Mouse (Mus musculus) heart, embryonic 11.5 days (tissue): ENCODE data around the gene Ube2b. TPM values are rescaled to one million over a fixed set of nuclear protein-coding genes. Genes with fewer than 3 reads are reported as not detected.

Experiments
- ATAC-seq: fragments of 200-750 bp; cut with Nextera tagmentation; replicated peaks from 2 replicates; pipeline ENCODE4 v1.8.0; 2017; ENCODE audit warnings: moderate library complexity; ENCODE audit not compliant: insufficient number of reproducible peaks, low FRiP score, low TSS enrichment
- H3K27ac ChIP-seq: fragments of 300-500 bp; sonication (generic); 2 replicates; pipeline ENCODE4 v1.5.1; 2014; ENCODE audit warnings: mild to moderate bottlenecking, low read depth, low read length
- H3K27me3 ChIP-seq: fragments of 300-500 bp; sonication (generic); 2 replicates; pipeline ENCODE4 v1.6.1; 2014; ENCODE audit warnings: mild to moderate bottlenecking, low read length, mixed read lengths; ENCODE audit not compliant: control insufficient read depth, insufficient read depth
- H3K36me3 ChIP-seq: fragments of 300-500 bp; sonication (generic); 2 replicates; pipeline ENCODE4 v1.6.1; 2014; ENCODE audit warnings: mild to moderate bottlenecking, low read length, moderate library complexity, mixed read lengths; ENCODE audit not compliant: control insufficient read depth, insufficient read depth
- H3K4me1 ChIP-seq: fragments of 300-500 bp; sonication (generic); 2 replicates; pipeline ENCODE4 v1.6.1; 2014; ENCODE audit warnings: low read length; ENCODE audit not compliant: control insufficient read depth, insufficient read depth
- H3K4me2 ChIP-seq: fragments of 300-500 bp; sonication (generic); 2 replicates; pipeline ENCODE4 v1.6.1; 2014; ENCODE audit warnings: mild to moderate bottlenecking, moderate library complexity
- H3K4me3 ChIP-seq: fragments of 300-500 bp; sonication (generic); 2 replicates; pipeline ENCODE4 v1.5.1; 2014; ENCODE audit warnings: low read depth, low read length
- H3K9ac ChIP-seq: fragments of 300-500 bp; sonication (generic); 2 replicates; pipeline ENCODE4 v1.6.1; 2014; ENCODE audit warnings: mild to moderate bottlenecking, low read depth, low read length, moderate library complexity
- H3K9me3 ChIP-seq: fragments of 300-500 bp; sonication (generic); replicated peaks from 2 replicates; pipeline ENCODE4 v1.6.1; 2016; ENCODE audit warnings: low read length; ENCODE audit not compliant: control insufficient read depth
- WGBS: fragments of 180-500 bp; shearing (Covaris S2); extraction: QIAGEN DNeasy Blood & Tissue Kit; methylation state at CpG from one replicate; pipeline ENCODE4 v1.1.7; 2014; ENCODE audit not compliant: insufficient replicate concordance; 5-methylcytosine and 5-hydroxymethylcytosine counted together
- polyA plus RNA-seq: library from polyadenylated mRNA; unstranded; fragments of >200 nt; fragmentation: Nextera tagmentation; extraction: Ambion mirVana; gene quantifications from 2 replicates; pipeline ENCODE4 v1.2.1, GENCODE M21; 2014

The Ube2b gene
- 163 and 172 TPM in 2 replicates for polyA plus RNA-seq

- Histone ChIP-seq H3K36me3 (peaks cover 12% of the 10 kb centered on the region), H3K9me3 (no peaks in the 10 kb centered on the region), H3K4me1 (peaks cover 10% of the 10 kb centered on the region), H3K27me3 (no peaks in the 10 kb centered on the region), H3K4me2 (peak within 1 kb of the TSS; percentile 83), H3K4me3 (peak within 1 kb of the TSS; percentile 99), H3K9ac (peak within 1 kb of the TSS; percentile 98), H3K27ac (peak within 1 kb of the TSS; percentile 94)
- WGBS: 1% methylated on average over 59 of the region's 63 CpGs
- peak; percentile 80 for ATAC-seq
Observed at GRCm38 (mm10) chr11:52000290-52000962, at the start of gene Ube2b. Ube2b (minus strand) TSS chr11:52000762.

GRCm38 (mm10) chr11:52046446-52047165 is 46.0 kb upstream of the Ube2b start:
- Histone ChIP-seq H3K4me1 (no peaks in the 10 kb centered on the region), H3K4me3 (no peak overlapping the region), H3K36me3 (no peaks in the 10 kb centered on the region), H3K9me3 (no peaks in the 10 kb centered on the region), H3K9ac (no peak overlapping the region), H3K27me3 (no peaks in the 10 kb centered on the region), H3K4me2 (no peak overlapping the region), H3K27ac (no peak overlapping the region)
- ATAC-seq: no peak
- 53% methylated on average over 4 of the region's 4 CpGs for whole genome bisulfite sequencing

- no peak for ATAC-seq
- Histone ChIP-seq H3K9ac (no peak overlapping the region), H3K27ac (no peak overlapping the region), H3K4me1 (no peaks in the 10 kb centered on the region), H3K27me3 (no peaks in the 10 kb centered on the region), H3K9me3 (no peaks in the 10 kb centered on the region), H3K36me3 (no peaks in the 10 kb centered on the region), H3K4me2 (no peak overlapping the region), H3K4me3 (no peak overlapping the region)
Observed at GRCm38 (mm10) chr11:52044156-52044555, 43.6 kb upstream of the Ube2b start.

GRCm38 (mm10) chr11:52043224-52043623 is 42.7 kb upstream of the Ube2b start:
- no peak for ATAC-seq
- no peak overlapping the region for H3K9ac ChIP-seq
- H3K27ac ChIP-seq: no peak overlapping the region
- no peaks in the 10 kb centered on the region for H3K36me3 ChIP-seq
- H3K27me3 ChIP-seq: no peaks in the 10 kb centered on the region
- H3K4me2 ChIP-seq: no peak overlapping the region
- no peaks in the 10 kb centered on the region for H3K4me1 ChIP-seq
- 88% methylated on average over 3 of the region's 3 CpGs for WGBS
- H3K4me3 ChIP-seq: no peak overlapping the region
- no peaks in the 10 kb centered on the region for H3K9me3 ChIP-seq

GRCm38 (mm10) chr11:52037659-52038058 is 37.1 kb upstream of the Ube2b start:
- H3K27ac ChIP-seq: no peak overlapping the region
- H3K4me3 ChIP-seq: no peak overlapping the region
- H3K27me3 ChIP-seq: no peaks in the 10 kb centered on the region
- 0 out of 2 replicates have a peak overlapping the region, but pooled peaks have one; percentile 30 for H3K9ac ChIP-seq
- H3K9me3 ChIP-seq: no peaks in the 10 kb centered on the region
- no peak overlapping the region for H3K4me2 ChIP-seq
- no peak for ATAC-seq
- H3K36me3 ChIP-seq: no peaks in the 10 kb centered on the region
- WGBS: 22% methylated on average over 3 of the region's 3 CpGs
- H3K4me1 ChIP-seq: no peaks in the 10 kb centered on the region

GRCm38 (mm10) chr11:52035905-52036304 is 35.3 kb upstream of the Ube2b start:
- Histone ChIP-seq H3K27me3 (no peaks in the 10 kb centered on the region), H3K27ac (no peak overlapping the region), H3K9ac (no peak overlapping the region), H3K4me2 (no peak overlapping the region), H3K9me3 (no peaks in the 10 kb centered on the region), H3K4me1 (no peaks in the 10 kb centered on the region), H3K36me3 (no peaks in the 10 kb centered on the region), H3K4me3 (no peak overlapping the region)
- 52% methylated on average over 3 of the region's 3 CpGs for WGBS
- ATAC-seq: no peak

- no peak for ATAC-seq
- WGBS: 82% methylated on average over 1 of the region's 1 CpGs
- Histone ChIP-seq H3K4me2 (no peak overlapping the region), H3K9me3 (no peaks in the 10 kb centered on the region), H3K4me1 (no peaks in the 10 kb centered on the region), H3K27me3 (no peaks in the 10 kb centered on the region), H3K36me3 (no peaks in the 10 kb centered on the region), H3K4me3 (no peak overlapping the region), H3K9ac (no peak overlapping the region), H3K27ac (no peak overlapping the region)
Observed at GRCm38 (mm10) chr11:52033953-52034352, 33.4 kb upstream of the Ube2b start.

GRCm38 (mm10) chr11:52032356-52032755 is 31.8 kb upstream of the Ube2b start:
- H3K9ac ChIP-seq: no peak overlapping the region
- no peaks in the 10 kb centered on the region for H3K9me3 ChIP-seq
- H3K27ac ChIP-seq: no peak overlapping the region
- H3K36me3 ChIP-seq: no peaks in the 10 kb centered on the region
- no peak overlapping the region for H3K4me2 ChIP-seq
- 50% methylated on average over 8 of the region's 8 CpGs for WGBS
- ATAC-seq: no peak
- no peaks in the 10 kb centered on the region for H3K27me3 ChIP-seq
- H3K4me3 ChIP-seq: no peak overlapping the region
- H3K4me1 ChIP-seq: no peaks in the 10 kb centered on the region

- Histone ChIP-seq H3K9me3 (no peaks in the 10 kb centered on the region), H3K9ac (no peak overlapping the region), H3K27ac (no peak overlapping the region), H3K36me3 (no peaks in the 10 kb centered on the region), H3K27me3 (no peaks in the 10 kb centered on the region), H3K4me2 (no peak overlapping the region), H3K4me1 (no peaks in the 10 kb centered on the region), H3K4me3 (no peak overlapping the region)
- WGBS: 49% methylated on average over 9 of the region's 9 CpGs
- ATAC-seq: no peak
Observed at GRCm38 (mm10) chr11:52018217-52018616, 17.7 kb upstream of the Ube2b start.
